Mouse (Mus musculus) neutrophil, adult 5-6 weeks (primary cell): ENCODE data around the gene Hhat. TPM values are rescaled to one million over a fixed set of nuclear protein-coding genes. Genes with fewer than 3 reads are reported as not detected.

Source experiments
- ATAC-seq: fragments of 151-379, 151-347 bp; 2 replicates; pipeline ENCODE4 v1.8.0; 2017; ENCODE audit warnings: mild to moderate bottlenecking, moderate TSS enrichment; ENCODE audit not compliant: insufficient number of reproducible peaks, poor library complexity, low FRiP score, severe bottlenecking; ENCODE audit errors: extremely low read depth
- total RNA-seq: library from RNA; stranded (forward); fragments of 200-1000 nt; gene quantifications from 2 replicates; pipeline ENCODE4 v1.2.3, GENCODE M21; 2017

The Hhat gene
- total RNA-seq, 1 experiment from 2014 or later, result 3.7 TPM

GRCm38 (mm10) chr1:192599746-192600145 lies 171.3 kb downstream of the Hhat start:
- no peak for ATAC-seq

DNA sequence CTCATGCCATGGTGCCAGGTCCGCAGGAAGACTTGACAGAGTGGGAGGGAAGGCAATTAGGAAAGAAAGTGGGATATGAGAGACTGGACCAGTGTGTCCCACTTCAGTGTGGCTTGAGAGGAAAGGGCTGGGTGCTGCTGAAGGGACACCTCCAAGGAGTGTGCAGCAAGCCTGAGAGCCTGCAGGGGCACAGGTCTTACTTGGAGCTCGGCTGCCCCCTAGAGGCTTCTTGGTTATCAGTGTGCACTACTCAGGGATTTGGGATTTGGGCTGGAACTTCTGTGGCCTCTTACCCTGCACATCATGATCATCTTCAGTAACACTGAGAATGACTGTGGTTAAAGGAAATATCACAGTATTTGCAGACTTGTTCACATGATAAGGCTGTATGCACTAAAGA lies 172.6 kb downstream of the Hhat start:
- ATAC-seq, result no peak

- ATAC-seq, result no peak
Observed at GRCm38 (mm10) chr1:192595426-192595825, 175.6 kb downstream of the Hhat start.

- no peak for ATAC-seq
Observed at GRCm38 (mm10) chr1:192593492-192593891, 177.5 kb downstream of the Hhat start.

- no peak for ATAC-seq
Observed at GRCm38 (mm10) chr1:192587451-192587850, 183.6 kb downstream of the Hhat start.

- no peak for ATAC-seq
Observed at GRCm38 (mm10) chr1:192585289-192585688, 185.7 kb downstream of the Hhat start.

DNA sequence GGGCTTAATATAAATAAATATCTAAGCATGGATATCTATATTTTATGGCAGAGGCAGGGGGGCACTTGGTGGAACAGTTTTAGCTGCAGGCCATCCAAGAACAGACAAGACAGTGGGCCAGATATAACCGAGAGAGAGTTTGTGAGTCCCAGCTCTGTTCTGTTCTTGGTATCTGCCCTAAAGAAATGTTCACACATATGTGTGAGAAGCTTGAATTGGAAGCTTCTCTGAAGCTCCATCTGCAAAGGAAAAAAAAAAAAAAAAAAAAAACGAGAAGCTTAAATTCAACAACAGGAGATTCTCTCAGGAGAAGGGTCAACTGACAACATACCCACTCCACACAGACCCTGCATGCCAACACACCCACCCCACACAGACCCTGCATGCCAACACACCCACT lies 188.1 kb downstream of the Hhat start:
- no peak for ATAC-seq

- no peak for ATAC-seq
Observed at GRCm38 (mm10) chr1:192564691-192565090, 206.3 kb downstream of the Hhat start.

- ATAC-seq, result no peak
Observed at GRCm38 (mm10) chr1:192559341-192559740, 211.7 kb downstream of the Hhat start.

DNA sequence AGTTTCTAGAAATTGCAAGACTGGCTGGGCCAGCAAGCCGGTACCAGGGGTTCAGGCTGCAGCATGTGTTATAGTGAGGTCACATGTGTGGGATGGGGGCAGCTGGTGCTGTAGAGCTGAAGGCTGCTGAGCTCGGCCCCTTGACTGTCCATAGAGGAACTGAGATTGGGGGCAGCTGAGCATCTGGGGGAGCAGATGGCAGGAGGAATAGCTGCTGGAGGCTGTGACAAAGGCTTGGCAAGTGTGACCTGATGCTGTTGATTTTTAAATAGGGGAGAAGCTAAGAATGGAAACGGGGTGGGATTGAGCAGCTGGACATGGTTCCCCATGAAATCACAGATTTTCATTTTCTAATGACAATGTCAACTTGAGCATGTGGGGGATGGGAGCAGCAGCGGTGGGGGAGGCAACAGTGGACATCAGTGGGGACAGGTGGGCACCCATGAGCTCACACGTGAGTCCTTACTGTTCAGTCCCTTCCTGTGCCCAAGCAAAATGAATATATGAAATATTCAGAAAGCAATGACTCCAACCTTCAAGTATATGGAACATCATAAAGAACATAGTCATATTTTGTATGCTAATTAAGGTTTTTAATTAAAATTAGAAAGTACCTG lies 212.9 kb downstream of the Hhat start:
- no peak for ATAC-seq

GRCm38 (mm10) chr1:192555516-192555915 lies 215.5 kb downstream of the Hhat start:
- no peak for ATAC-seq

DNA sequence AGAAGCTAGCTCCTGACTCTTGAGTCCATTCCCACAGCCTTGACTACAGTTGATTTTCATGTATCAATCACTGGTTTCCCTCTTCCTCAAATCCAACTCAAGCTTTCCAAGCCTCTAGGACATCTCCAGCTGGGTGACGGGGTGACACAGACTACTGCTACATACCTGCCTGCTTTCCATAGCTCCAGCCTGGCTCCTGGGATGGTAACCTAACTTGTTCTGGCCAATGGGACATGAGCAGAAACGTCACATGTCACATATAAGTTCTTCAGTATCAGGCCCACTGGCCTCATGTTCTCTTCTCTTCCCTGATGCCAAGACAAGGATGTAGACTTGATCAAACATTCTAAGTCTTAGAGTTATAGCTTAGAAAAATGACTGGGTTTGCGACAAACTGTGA lies 220.5 kb downstream of the Hhat start:
- no peak for ATAC-seq

GRCm38 (mm10) chr1:192546843-192547242 lies 224.2 kb downstream of the Hhat start:
- no peak for ATAC-seq

GRCm38 (mm10) chr1:192544901-192545300 lies 226.1 kb downstream of the Hhat start:
- no peak for ATAC-seq

GRCm38 (mm10) chr1:192544091-192544490 lies 226.9 kb downstream of the Hhat start:
- ATAC-seq, result no peak

GRCm38 (mm10) chr1:192543686-192544085 lies 227.3 kb downstream of the Hhat start:
- ATAC-seq, result no peak

DNA sequence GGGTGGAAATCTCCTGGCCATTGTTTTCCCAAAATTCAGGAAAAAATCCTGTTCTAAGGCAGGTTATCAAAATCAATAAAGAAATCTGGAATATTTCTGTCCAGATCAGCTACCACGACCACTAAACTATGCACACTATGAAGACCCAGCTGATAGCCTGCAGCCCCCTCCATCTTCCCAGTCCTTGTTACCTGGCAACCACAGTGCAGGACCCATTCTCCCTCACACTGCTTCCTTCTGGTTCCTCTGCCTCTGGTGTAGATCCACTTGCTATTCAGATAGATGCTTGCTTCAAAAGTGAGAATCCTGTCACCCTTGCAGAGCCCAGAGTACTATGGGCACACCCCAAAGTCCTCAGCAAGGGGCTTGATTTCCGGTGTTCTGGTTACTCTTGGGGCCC lies 228.9 kb downstream of the Hhat start:
- ATAC-seq, result no peak

DNA sequence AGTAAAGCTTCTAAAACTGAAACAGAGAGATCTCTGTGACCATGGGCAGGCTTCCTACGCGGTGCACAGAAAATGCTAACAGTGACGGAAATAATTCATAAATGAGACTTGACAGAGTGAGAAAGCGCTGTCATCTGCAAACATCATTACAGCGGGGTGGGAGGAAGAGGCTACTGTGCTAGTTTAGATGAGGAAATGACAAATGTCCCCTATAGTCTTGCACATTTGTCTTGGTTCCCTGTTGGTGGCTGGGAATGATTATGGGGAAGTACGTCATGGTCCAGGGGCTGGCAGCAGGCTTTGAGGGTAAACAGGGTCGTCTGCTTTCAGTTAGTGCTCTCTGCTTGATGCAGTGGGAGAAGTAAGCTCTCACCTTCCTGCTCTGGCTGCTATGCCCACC lies 233.9 kb downstream of the Hhat start:
- ATAC-seq, result no peak

DNA sequence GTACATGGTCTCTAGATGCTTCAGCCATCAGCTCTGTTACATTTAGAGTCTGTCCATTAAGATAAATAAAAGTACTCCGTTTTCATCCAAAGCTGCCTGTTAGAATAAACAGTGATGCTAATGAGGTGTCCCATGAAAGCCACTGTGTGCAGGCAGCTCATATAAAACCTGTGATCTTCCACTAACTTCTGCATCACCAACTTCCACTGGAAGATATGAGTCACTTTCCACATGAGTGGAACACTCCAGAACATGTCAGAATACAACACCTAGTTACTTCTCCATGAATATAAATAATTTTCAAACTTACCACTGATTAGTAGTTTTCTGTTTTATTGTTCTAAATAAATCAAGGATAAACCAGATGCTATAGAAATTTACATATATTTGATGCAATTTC lies 234.6 kb downstream of the Hhat start:
- no peak for ATAC-seq

DNA sequence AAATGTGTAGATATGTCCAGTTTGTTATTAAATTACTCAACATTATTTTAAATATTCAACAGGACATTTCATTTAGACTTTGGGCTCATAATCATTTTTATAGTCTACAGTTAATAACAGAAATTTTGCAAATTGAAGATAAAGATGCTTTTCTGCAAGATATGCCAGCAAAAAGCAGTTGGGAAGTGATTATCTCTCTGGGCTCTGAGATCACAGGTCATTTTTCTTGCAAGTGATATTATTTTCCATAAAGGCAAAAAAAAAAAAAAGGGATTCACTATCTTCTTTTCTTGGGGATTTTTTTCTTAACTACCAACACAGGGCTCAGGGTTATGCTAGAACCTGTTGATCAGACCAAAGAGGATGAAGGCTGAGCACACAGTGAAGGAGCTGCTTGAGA lies 238.0 kb downstream of the Hhat start:
- ATAC-seq, result no peak

DNA sequence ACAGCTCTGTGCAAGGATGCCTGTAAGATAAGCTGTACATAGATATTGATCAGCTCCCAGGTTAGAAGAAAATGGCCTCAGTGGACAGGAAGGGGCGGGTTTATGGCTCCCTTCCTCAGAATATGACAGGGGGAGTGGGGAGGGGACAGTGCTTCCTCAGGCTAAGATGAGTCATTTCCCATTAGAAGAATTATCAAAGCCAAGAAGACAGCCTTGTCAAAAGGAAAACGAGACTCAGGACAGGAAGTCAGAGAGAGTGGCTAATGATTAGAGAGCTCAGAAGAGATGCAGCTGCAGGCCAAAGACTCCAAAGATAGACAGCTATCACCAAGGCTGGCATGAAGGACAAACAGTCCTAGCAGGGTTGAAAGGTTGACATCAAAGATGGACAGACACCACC lies 238.8 kb downstream of the Hhat start:
- no peak for ATAC-seq
